Mouse (Mus musculus): ENCODE data around the gene Gm49661. TPM values are rescaled to one million over a fixed set of nuclear protein-coding genes. Genes with fewer than 3 reads are reported as not detected.

Gene Gm49661
- not detected in 2 replicates for polyA plus RNA-seq (2015; fragmentation: Nextera tagmentation; extraction: Ambion mirVana)

GRCm38 (mm10) chr8:84969241-84970134, at the start of gene Gm49661, which contains the start of the genes Prdx2 and Rnaseh2a:
Gene Gm49661, minus strand, starts transcription at chr8:84969433.
Gene Prdx2, plus strand, starts transcription at chr8:84969587.
Gene Rnaseh2a, minus strand, starts transcription at chr8:84969767.
- peak within 1 kb of the TSS; percentile 81 for H3K4me2 ChIP-seq (ENCODE audit: low read length)
- peak within 1 kb of the TSS; percentile 92 for H3K27ac ChIP-seq
- WGBS: under 1% methylated on average over 56 of the region's 56 CpGs
- peak within 1 kb of the TSS; percentile 66 for H3K4me3 ChIP-seq (replicated peaks; ENCODE audit: low read depth, low read length)
- DNase-seq (ENCODE audit: low spot score): peak; percentile 85
- H3K36me3 ChIP-seq (ENCODE audit: insufficient read depth, low read length): peaks cover 21% of the 10 kb centered on the region
- peaks cover 32% of the 10 kb centered on the region for H3K4me1 ChIP-seq (replicated peaks; ENCODE audit: insufficient read depth, low read length)
- TF ChIP-seq CTCF (IDR thresholded peaks at IDR 0.05; ENCODE audit: low read depth): 0 out of 2 replicates have a peak, but pooled peaks have one; percentile 7
- H3K9me3 ChIP-seq (replicated peaks; ENCODE audit: low read length): no peaks in the 10 kb centered on the region
- H3K27me3 ChIP-seq (ENCODE audit: insufficient read depth, low read length): no peaks in the 10 kb centered on the region
- peak within 1 kb of the TSS; percentile 85 for H3K9ac ChIP-seq (ENCODE audit: low read depth, low read length)
- peak; percentile 68 for ATAC-seq (replicated peaks; ENCODE audit: low FRiP score, low read depth)

- DNase-seq (ENCODE audit: low spot score) (no peak), ATAC-seq (replicated peaks; ENCODE audit: low FRiP score, low read depth) (no peak)
- Histone ChIP-seq H3K4me1 (replicated peaks; ENCODE audit: insufficient read depth, low read length) (no peaks in the 10 kb centered on the region; the same call in 1 of the 2 replicates), H3K9me3 (replicated peaks; ENCODE audit: low read length) (no peaks in the 10 kb centered on the region), H3K36me3 (ENCODE audit: insufficient read depth, low read length) (peaks cover 30% of the 10 kb centered on the region), H3K27ac (no peak overlapping the region), H3K27me3 (ENCODE audit: insufficient read depth, low read length) (no peaks in the 10 kb centered on the region; the same call in 1 of the 2 replicates), H3K9ac (ENCODE audit: low read depth, low read length) (no peak overlapping the region), H3K4me3 (replicated peaks; ENCODE audit: low read depth, low read length) (no peak overlapping the region), H3K4me2 (ENCODE audit: low read length) (no peak overlapping the region)
- 65% methylated on average over 5 of the region's 5 CpGs for WGBS
- TF ChIP-seq CTCF (IDR thresholded peaks at IDR 0.05; ENCODE audit: low read depth): peak; percentile 4; the same call in 1 of the 2 replicates
Measured at GRCm38 (mm10) chr8:85017209-85017608, 48.0 kb upstream of the Gm49661 start.

DNA sequence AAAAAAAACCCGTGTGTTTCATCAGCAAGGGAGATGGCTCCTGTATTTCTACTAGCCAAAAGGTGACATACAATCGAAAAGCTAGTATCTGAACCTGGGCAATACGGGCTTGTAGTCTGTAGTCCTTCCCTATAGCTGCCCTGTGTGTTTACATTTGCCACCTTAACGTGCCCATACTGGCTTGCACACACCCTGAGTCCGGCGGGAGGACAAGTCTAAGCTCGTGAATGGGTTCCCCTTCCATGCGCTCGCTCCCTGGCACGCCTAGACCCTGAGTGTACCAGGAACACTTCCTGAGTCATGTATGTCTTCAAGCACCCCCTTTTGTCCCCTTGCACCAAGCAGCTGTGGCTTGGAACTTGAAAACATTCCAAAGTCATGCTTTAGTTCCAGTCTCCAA, 47.5 kb upstream of the Gm49661 start:
- no peak overlapping the region for H3K4me3 ChIP-seq (replicated peaks; ENCODE audit: low read depth, low read length)

DNA sequence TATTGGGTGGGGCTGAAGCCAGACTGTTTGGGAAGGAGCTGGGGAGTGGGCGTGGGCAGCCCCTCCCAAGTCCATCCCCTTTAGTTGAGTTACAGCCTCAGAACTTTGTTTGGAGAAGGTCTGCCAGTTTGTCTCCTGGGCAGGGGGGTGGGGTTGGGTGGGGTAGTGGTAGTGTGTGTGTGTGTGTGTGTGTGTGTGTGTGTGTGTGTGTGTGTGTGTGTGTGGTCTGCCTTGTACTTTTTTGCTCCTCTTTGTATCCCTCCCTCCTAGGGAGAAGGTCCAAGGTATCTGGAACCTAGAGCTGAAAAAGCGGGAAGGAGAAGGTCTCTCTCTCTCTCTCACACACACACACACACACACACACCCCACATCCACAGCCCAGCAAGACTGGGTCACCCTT, 45.2 kb upstream of the Gm49661 start, which contains the start of gene Best2:
Gene Best2, minus strand, starts transcription at position 101 of the 400 bp plus-strand sequence.
- 51% methylated on average over 2 of the region's 2 CpGs for WGBS
- peak within 1 kb of the TSS; percentile 13; the same call in 1 of the 2 replicates for H3K4me3 ChIP-seq (replicated peaks; ENCODE audit: low read depth, low read length)
- no peak within 1 kb of the TSS for H3K27ac ChIP-seq
- ATAC-seq (replicated peaks; ENCODE audit: low FRiP score, low read depth) (no peak), DNase-seq (ENCODE audit: low spot score) (no peak)
- peaks cover 18% of the 10 kb centered on the region for H3K36me3 ChIP-seq (ENCODE audit: insufficient read depth, low read length)
- H3K4me1 ChIP-seq (replicated peaks; ENCODE audit: insufficient read depth, low read length): no peaks in the 10 kb centered on the region; the same call in 1 of the 2 replicates
- H3K9ac ChIP-seq (ENCODE audit: low read depth, low read length): no peak within 1 kb of the TSS; the same call in 1 of the 2 replicates
- H3K9me3 ChIP-seq (replicated peaks; ENCODE audit: low read length): no peaks in the 10 kb centered on the region
- H3K4me2 ChIP-seq (ENCODE audit: low read length): peak within 1 kb of the TSS; percentile 54
- H3K27me3 ChIP-seq (ENCODE audit: insufficient read depth, low read length): peaks cover 6% of the 10 kb centered on the region; the same call in 1 of the 2 replicates
- TF ChIP-seq CTCF (IDR thresholded peaks at IDR 0.05; ENCODE audit: low read depth): no peak

More for the DNA sequence above, 47.5 kb upstream of the Gm49661 start:
- Histone ChIP-seq H3K27me3 (ENCODE audit: insufficient read depth, low read length) (no peaks in the 10 kb centered on the region; the same call in 1 of the 2 replicates), H3K36me3 (ENCODE audit: insufficient read depth, low read length) (peaks cover 27% of the 10 kb centered on the region), H3K27ac (no peak overlapping the region), H3K9me3 (replicated peaks; ENCODE audit: low read length) (no peaks in the 10 kb centered on the region), H3K4me1 (replicated peaks; ENCODE audit: insufficient read depth, low read length) (no peaks in the 10 kb centered on the region; the same call in 1 of the 2 replicates), H3K9ac (ENCODE audit: low read depth, low read length) (no peak overlapping the region), H3K4me2 (ENCODE audit: low read length) (no peak overlapping the region)
- no peak for TF ChIP-seq CTCF (IDR thresholded peaks at IDR 0.05; ENCODE audit: low read depth)
- DNase-seq (ENCODE audit: low spot score) (no peak), ATAC-seq (replicated peaks; ENCODE audit: low FRiP score, low read depth) (no peak)
- 74% methylated on average over 10 of the region's 10 CpGs for WGBS

- Histone ChIP-seq H3K9ac (ENCODE audit: low read depth, low read length) (no peak overlapping the region; the same call in 1 of the 2 replicates), H3K4me1 (replicated peaks; ENCODE audit: insufficient read depth, low read length) (no peaks in the 10 kb centered on the region; the same call in 1 of the 2 replicates), H3K27me3 (ENCODE audit: insufficient read depth, low read length) (peaks cover 6% of the 10 kb centered on the region; the same call in 1 of the 2 replicates), H3K27ac (no peak overlapping the region), H3K9me3 (replicated peaks; ENCODE audit: low read length) (no peaks in the 10 kb centered on the region), H3K4me3 (replicated peaks; ENCODE audit: low read depth, low read length) (peak overlapping the region; percentile 13; the same call in 1 of the 2 replicates), H3K4me2 (ENCODE audit: low read length) (peak overlapping the region; percentile 54), H3K36me3 (ENCODE audit: insufficient read depth, low read length) (peaks cover 7% of the 10 kb centered on the region)
- peak; percentile 52; the same call in 1 of the 2 replicates for ATAC-seq (replicated peaks; ENCODE audit: low FRiP score, low read depth)
- TF ChIP-seq CTCF (IDR thresholded peaks at IDR 0.05; ENCODE audit: low read depth): peak; percentile 81
- peak; percentile 86 for DNase-seq (ENCODE audit: low spot score)
- 5% methylated on average over 25 of the region's 26 CpGs for whole genome bisulfite sequencing
Measured at GRCm38 (mm10) chr8:85013230-85013840, 44.1 kb upstream of the Gm49661 start.

GRCm38 (mm10) chr8:85011242-85011641, 42.0 kb upstream of the Gm49661 start:
- no peak overlapping the region for H3K4me3 ChIP-seq (replicated peaks; ENCODE audit: low read depth, low read length)
- no peak overlapping the region for H3K27ac ChIP-seq
- DNase-seq (ENCODE audit: low spot score) (no peak), ATAC-seq (replicated peaks; ENCODE audit: low FRiP score, low read depth) (no peak; the same call in 1 of the 2 replicates)
- 11% methylated on average over 28 of the region's 28 CpGs for WGBS
- H3K9ac ChIP-seq (ENCODE audit: low read depth, low read length): no peak overlapping the region
- H3K4me1 ChIP-seq (replicated peaks; ENCODE audit: insufficient read depth, low read length): no peaks in the 10 kb centered on the region; the same call in 1 of the 2 replicates
- H3K4me2 ChIP-seq (ENCODE audit: low read length): no peak overlapping the region
- no peaks in the 10 kb centered on the region for H3K36me3 ChIP-seq (ENCODE audit: insufficient read depth, low read length)
- TF ChIP-seq CTCF (IDR thresholded peaks at IDR 0.05; ENCODE audit: low read depth): no peak
- H3K9me3 ChIP-seq (replicated peaks; ENCODE audit: low read length): no peaks in the 10 kb centered on the region
- peaks cover 6% of the 10 kb centered on the region; the same call in 1 of the 2 replicates for H3K27me3 ChIP-seq (ENCODE audit: insufficient read depth, low read length)

All from kidney, postnatal 0 days (tissue).